Mouse (Mus musculus) mesoderm, embryonic 11.5 days (tissue): Measurements from ENCODE around the gene Gstcd.

Experiments
- DNase-seq: peaks from one replicate; pipeline ENCODE4 v3.0.0-alpha.2; 2012; ENCODE audit warnings: low read depth, low spot score

Gene Gstcd

GRCm38 (mm10) chr3:132942778-132943177 lies 149.1 kb downstream of the Gstcd start:
- no peak for DNase-seq

GRCm38 (mm10) chr3:132940181-132940990 lies 151.4 kb downstream of the Gstcd start:
- no peak for DNase-seq

- no peak for DNase-seq
Observed at GRCm38 (mm10) chr3:132939006-132939405, 152.8 kb downstream of the Gstcd start.

- no peak for DNase-seq
Observed at GRCm38 (mm10) chr3:132934649-132935048, 157.2 kb downstream of the Gstcd start.
